Mouse (Mus musculus) layer of hippocampus, adult 8-10 months (tissue): ENCODE measurements around the gene Gmpr2. TPM values are rescaled to one million over a fixed set of nuclear protein-coding genes. Genes with fewer than 3 reads are reported as not detected.
A peak's percentile ranks its signal among the peaks of the same experiment; 100 is the strongest.

ENCODE experiments used
- DNase-seq, 2 experiments: peaks; one replicate each; pipeline ENCODE4 v3.0.0; 2022; ENCODE audit warnings: low spot score in 2 of 2
- total RNA-seq, 4 experiments: library from RNA; stranded (reverse); gene quantifications; 2 replicates each; pipeline ENCODE4 v1.2.4; 2022

Gene Gmpr2
- total RNA-seq, 4 experiments from 2014 or later = 25.2 to 31.1 (median 28.6) TPM

DNA sequence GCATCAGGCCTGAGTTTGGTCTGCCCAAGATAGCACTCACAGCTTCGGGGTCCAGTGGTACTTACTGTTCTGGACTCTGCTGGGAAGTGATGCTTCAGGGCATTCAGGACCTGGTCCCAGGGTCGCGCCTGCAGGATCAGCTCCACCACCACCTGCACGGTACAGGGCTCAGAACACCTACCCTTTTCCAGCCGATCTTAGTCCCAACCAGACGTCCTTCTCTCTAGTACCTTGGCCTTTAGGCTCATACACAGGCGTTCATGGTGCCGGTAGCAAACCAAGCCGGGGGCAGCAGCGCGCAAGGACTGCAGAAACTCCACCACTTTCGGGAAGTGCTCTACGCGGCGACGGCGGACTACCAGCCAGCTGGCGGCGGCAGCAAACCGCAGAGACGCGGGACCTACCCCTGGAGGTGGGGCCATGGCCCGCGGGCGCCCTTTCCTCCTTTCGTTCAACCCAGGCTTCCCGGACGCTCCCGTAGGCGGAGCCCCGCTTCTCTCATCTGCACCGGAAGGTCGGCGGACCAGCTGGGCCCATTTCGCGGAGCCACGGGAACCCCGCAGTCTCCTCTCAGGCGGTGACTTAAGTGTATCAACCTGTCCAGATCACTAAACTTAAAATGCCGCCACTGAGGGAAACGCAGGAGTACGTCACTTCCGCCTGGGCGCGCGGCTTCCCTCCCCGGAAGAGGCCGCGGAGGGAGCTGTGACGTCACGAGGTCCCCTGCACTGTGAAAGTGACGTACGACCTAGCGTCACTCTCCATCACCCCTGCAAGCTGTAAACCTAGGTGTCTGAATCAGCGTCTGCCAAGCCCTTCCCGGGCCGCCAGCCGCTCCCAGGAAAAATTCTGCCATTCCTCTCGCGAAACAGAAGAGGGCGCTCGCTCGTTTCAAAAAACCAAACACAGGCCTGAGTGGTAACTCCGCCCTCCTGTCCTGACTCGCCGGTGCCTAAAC lies 9.7 kb downstream of the Gmpr2 start, which contains the start of gene Tinf2:
Tinf2 (minus strand) TSS at position 661 of the 958 bp plus-strand sequence.
- peak; percentile 95 to 96 for DNase-seq

- no peak for DNase-seq
These were observed 10.4 kb downstream of the Gmpr2 start for GRCm38 (mm10) chr14:55682118-55682493.

DNA sequence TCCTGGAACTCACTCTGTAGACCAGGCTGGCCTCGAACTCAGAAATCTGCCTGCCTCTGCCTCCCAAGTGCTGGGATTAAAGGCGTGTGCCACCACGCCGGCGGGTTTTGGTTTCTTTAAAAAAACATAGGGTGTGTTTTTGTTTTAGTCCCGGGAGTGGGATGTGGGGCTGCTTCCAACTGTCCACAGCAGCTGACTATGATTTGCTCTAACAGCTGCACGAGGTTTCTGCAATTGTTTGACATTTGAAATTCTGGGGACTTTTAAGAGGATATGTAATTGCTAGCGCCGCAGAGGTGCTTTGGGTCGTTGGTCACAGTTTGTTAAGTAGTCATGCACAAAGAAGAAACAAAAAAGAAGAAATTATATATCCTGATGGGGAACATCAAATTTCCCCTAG lies 17.7 kb downstream of the Gmpr2 start:
- DNase-seq = no peak

DNA sequence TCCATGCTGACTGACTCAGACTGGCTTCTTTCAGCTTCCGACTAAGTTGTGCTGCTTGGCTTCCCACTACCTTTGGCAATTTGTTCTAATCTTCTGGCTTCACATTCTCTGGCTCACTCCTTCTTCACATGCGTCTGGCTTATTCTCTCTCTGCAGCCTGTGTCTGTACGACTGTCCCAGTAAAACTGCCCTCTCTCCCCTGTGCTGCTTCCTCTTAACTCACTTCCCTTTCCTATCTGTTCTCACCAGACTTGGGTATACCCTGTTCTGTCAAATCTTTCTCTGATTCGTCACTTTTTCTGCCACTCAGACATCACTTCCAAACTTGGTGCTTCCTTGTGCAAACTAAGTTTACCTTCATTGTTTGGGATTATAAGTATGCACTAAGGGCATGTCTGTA lies 25.5 kb downstream of the Gmpr2 start:
- no peak for DNase-seq

DNA sequence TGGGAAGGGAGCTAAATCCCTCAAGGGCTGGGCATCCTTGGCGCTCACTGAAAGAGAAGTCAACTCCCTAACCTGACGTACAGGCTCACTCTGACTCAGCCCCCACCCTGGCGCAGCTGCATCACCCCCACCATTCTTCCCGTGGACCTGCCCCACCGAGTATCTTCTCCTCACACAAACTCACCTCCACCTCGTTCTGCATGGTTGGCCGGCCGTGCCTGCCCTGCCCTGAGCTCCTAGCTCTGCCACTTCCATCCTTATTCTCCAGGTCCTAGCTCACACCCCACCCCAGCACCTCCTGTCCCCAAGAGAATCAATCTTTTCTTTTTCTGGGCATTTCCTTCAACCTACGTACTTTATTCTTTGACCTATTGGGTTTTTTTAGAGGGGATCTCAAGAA lies 29.4 kb downstream of the Gmpr2 start:
- no peak for DNase-seq

- DNase-seq = no peak
These were observed 31.0 kb downstream of the Gmpr2 start for GRCm38 (mm10) chr14:55702761-55703160.

- no peak for DNase-seq
These were observed 34.4 kb downstream of the Gmpr2 start for GRCm38 (mm10) chr14:55706051-55706600.

DNA sequence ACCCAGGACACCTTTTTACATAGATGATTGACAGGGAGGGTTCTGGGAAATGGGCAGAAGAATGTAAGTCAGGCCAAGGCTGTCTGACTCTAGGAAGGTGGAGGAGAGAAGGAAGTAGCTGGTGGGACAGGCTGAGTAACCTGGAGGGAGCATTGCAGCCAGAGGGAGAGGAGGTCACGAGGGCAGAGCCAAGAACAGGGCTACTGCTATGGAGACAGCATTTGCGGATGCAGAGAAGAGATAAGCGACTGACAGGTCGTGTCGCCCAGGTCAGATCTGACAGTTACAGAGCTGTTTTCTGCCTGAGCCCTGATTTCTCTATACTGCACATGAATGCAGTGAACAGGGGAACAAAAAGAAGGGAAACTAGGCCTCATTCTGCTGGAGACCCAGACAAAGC lies 35.7 kb downstream of the Gmpr2 start:
- no peak for DNase-seq

GRCm38 (mm10) chr14:55709509-55709908 lies 37.8 kb downstream of the Gmpr2 start:
- DNase-seq = no peak

GRCm38 (mm10) chr14:55711786-55712185 lies 40.0 kb downstream of the Gmpr2 start:
- DNase-seq = no peak

DNA sequence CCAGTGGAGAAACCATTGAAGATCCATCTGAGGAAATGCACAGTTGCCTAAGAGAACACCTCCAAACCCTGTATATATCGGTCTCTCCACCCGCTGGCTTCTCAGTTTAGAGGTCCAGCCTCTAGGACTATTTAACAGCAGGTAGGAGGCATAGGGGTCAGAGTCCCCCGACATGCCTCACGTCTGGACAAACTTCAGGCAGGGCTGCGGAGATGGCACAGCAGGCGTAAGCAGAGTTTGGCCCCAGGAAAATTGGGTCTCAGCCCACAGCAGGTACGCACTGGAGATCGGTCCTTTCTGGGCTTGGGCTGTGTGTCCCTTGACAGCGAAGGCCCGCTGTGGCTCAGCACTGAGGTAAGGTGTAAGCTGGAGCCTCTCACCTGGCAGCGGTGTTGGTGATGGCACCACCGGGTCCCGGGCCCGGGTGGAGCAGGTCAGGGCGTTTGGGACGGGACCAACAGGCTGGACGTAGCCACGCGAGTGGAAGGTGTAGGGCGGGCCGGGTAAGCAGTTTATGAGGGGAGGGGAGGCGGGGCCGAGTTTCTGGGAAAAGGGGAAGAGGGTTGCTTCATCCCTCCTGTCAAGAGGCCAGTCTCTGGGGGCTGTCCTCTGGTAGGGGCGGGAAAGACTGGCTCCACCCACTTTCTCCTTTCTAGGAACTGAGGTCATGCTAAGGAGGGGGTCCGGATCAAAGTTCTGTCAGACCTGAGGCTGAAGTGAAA lies 41.4 kb downstream of the Gmpr2 start:
- no peak for DNase-seq

DNA sequence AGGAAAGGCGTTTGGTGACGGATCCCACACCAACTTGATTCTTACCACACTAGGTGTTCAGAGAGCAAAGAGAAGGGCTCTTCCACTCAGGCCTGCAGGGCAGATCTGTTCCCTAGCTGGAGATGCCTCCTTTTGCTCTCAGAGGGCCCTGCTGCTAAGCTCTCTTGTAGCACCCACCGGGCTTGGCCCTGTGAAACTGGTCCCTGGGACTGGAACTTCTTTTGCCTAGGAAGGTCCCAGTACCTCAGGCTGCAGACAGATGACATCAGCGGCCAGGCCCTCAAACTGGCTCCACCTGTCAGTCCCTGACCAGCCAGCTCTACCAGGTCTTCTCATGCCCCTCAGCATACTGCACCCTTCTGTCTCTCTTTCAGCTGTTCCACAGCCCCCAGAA lies 42.0 kb downstream of the Gmpr2 start, which contains the start of gene Tgm1:
Tgm1 (minus strand) TSS at position 198 of the 394 bp plus-strand sequence.
- no peak for DNase-seq

- DNase-seq = no peak
These were observed 43.2 kb downstream of the Gmpr2 start for GRCm38 (mm10) chr14:55714893-55715292.

DNA sequence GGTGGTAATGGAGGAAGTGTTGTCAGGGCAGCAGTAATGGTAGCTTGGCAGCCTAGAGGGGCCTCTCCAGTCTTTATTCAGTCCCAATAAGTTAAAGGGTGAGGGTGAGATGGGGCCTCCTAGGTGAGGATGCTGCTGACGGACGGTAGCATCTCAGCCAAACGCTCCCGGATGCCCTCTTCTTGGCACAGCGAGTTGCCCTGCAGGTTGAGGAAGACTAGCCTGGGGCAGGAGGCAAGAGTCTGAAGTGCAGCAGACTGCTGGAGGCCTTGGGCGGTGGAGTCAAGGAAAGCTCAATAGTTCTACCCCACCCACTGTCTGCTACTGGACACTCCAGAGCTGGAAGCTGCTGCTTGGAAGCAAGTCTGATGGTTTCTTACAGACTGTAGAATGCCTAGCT lies 44.5 kb downstream of the Gmpr2 start:
- DNase-seq = no peak

GRCm38 (mm10) chr14:55716884-55717283 lies 45.1 kb downstream of the Gmpr2 start:
- DNase-seq = no peak

DNA sequence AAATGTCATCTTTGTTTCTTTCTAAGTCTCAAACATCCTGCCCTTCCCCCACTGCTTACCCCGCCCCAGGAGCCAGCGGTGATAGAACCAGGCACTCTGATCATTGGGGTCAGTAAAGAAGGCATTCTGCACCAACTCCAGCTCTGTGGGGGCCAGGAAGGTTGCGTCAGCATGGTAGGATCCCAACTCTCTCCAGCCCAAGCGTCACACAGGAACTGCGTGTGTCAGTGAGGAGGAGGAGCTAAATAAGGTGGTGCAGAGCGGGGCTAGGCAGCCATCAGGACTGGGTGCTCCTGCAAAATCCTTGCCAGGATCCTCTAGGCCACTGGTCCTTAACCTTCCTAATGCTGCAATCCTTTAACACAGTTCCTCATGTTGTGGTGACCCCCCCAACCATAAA lies 48.0 kb downstream of the Gmpr2 start:
- no peak for DNase-seq

GRCm38 (mm10) chr14:55720666-55721065 lies 48.9 kb downstream of the Gmpr2 start:
- no peak for DNase-seq

GRCm38 (mm10) chr14:55721076-55721475 lies 49.3 kb downstream of the Gmpr2 start:
- no peak for DNase-seq

DNA sequence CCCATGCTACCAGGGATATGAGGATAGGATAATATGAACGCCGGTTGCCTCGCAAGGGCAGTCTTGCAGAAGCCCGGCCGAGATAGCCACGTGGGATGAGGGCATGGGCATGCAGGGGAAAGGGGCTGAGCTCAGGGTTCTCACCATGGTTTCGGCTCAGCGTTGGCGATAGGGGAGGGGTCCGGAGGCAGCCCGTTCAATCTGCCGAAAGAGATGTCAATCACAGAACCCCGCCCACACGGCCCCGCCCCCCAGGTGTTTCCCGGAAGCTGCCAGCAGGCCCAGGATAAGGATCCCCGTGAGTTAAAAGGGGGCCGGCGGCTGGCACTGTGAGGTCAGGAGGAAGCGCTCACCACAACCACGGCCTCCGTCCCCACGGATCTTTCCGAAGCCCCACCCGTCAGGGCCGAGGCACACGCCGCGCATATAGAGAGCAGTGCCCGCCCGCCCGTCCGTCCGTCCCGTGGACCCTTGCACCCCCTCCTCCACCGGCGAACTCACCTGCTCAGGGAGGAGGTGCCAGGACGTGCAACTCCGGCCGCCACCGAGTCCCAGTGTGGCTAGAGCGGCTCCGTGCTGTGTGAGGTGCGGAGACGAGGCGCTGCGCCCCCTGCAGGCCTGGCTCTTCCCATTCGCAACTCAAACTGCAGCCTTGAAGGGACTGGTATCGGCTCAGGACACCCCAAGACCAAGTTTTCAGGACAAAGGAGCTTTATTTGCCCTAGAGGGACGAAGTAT lies 50.1 kb downstream of the Gmpr2 start, which contains the start of gene Rabggta:
Rabggta (minus strand) TSS at position 564 of the 738 bp plus-strand sequence.
- peak; percentile 88 to 93 for DNase-seq

- DNase-seq = no peak
These were observed 50.8 kb downstream of the Gmpr2 start for GRCm38 (mm10) chr14:55722438-55722945.

- DNase-seq = no peak
These were observed 51.7 kb downstream of the Gmpr2 start for GRCm38 (mm10) chr14:55723433-55723832.
